Mouse (Mus musculus): ENCODE data around the gene Agpat1. TPM values are rescaled to one million over a fixed set of nuclear protein-coding genes. Genes with fewer than 3 reads are reported as not detected.
A peak's percentile ranks its signal among the peaks of the same experiment; 100 is the strongest.

Gene Agpat1
- polyA plus RNA-seq, 1 experiment from 2014 or later, result 27.6 TPM

DNA sequence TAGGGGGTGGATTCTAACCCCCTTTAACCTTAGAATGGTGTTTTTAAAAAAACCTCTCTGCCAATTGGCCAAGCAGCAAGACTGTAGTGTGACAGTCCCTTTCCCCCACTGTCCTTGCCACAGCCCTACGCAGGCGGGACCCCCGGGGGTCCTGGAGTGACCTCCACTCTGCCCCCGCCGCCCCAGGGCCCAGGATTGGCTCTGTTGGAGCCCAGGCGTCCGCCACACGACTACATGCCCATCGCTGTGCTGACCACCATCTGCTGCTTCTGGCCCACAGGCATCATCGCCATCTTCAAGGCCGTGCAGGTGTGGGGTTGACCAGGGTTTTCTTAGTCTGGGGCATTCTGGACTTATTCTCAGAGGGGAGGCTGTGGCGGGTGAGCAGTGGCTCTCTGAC is 27.6 kb downstream of the Agpat1 start:
- Histone ChIP-seq H3K4me3 (ENCODE audit: low read depth, low read length) (peak overlapping the region; percentile 41), H3K27ac (replicated peaks) (peak overlapping the region; percentile 63), H3K9ac (ENCODE audit: low read length) (peak overlapping the region; percentile 55), H3K36me3 (ENCODE audit: control insufficient read depth, insufficient read depth, low read length) (no peaks in the 10 kb centered on the region), H3K4me1 (replicated peaks; ENCODE audit: control insufficient read depth, insufficient read depth) (peaks cover 19% of the 10 kb centered on the region), H3K9me3 (ENCODE audit: control insufficient read depth, low read length) (no peaks in the 10 kb centered on the region), H3K4me2 (replicated peaks; ENCODE audit: low read depth) (peak overlapping the region; percentile 69), H3K27me3 (ENCODE audit: control insufficient read depth, insufficient read depth, low read length) (0 out of 2 replicates have a peak, but pooled peaks cover 2% of the 10 kb centered on the region)
- DNase-seq (ENCODE audit: low spot score) (no peak), ATAC-seq (ENCODE audit: low FRiP score, low TSS enrichment) (no peak)
- 17% methylated on average over 11 of the region's 12 CpGs for WGBS
- TF ChIP-seq EP300 (optimal IDR thresholded peaks at IDR 0.05) (no peak), CTCF (IDR thresholded peaks at IDR 0.05; ENCODE audit: low read depth) (no peak)

GRCm38 (mm10) chr17:34632261-34632691 is 28.2 kb downstream of the Agpat1 start:
- H3K27me3 ChIP-seq (ENCODE audit: control insufficient read depth, insufficient read depth, low read length), result 0 out of 2 replicates have a peak, but pooled peaks cover 2% of the 10 kb centered on the region
- H3K36me3 ChIP-seq (ENCODE audit: control insufficient read depth, insufficient read depth, low read length), result no peaks in the 10 kb centered on the region
- peak overlapping the region; percentile 41 for H3K4me3 ChIP-seq (ENCODE audit: low read depth, low read length)
- WGBS, result 2% methylated on average over 25 of the region's 26 CpGs
- DNase-seq (ENCODE audit: low spot score), result peak; percentile 66
- ATAC-seq (ENCODE audit: low FRiP score, low TSS enrichment), result peak; percentile 78
- TF ChIP-seq EP300 (optimal IDR thresholded peaks at IDR 0.05) (no peak), CTCF (IDR thresholded peaks at IDR 0.05; ENCODE audit: low read depth) (0 out of 2 replicates have a peak, but pooled peaks have one; percentile 16)
- H3K27ac ChIP-seq (replicated peaks), result peak overlapping the region; percentile 63
- H3K4me2 ChIP-seq (replicated peaks; ENCODE audit: low read depth), result peak overlapping the region; percentile 69
- peak overlapping the region; percentile 55 for H3K9ac ChIP-seq (ENCODE audit: low read length)
- H3K9me3 ChIP-seq (ENCODE audit: control insufficient read depth, low read length), result no peaks in the 10 kb centered on the region
- H3K4me1 ChIP-seq (replicated peaks; ENCODE audit: control insufficient read depth, insufficient read depth), result peaks cover 19% of the 10 kb centered on the region

DNA sequence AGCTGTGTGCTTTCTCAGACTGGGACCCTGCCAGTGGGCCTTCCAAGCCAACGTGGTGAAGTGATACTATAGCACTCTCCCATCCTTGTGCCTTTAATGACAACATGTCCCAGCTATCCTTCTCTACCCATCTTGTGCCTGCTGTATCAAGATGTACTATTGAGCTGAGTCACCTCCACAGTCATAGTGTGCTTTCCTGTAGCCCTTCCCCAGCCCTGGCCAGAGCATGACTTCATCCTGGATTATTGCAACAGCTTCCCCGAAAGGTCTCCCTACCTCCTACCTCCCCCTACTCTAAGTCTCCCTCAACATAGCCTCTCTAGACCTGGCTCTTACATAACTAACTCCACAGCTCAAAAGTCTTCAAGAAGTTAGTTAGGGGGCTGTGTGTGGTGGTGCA is 31.6 kb downstream of the Agpat1 start:
- H3K4me1 ChIP-seq (replicated peaks; ENCODE audit: control insufficient read depth, insufficient read depth), result peaks cover 6% of the 10 kb centered on the region
- no peak overlapping the region for H3K4me3 ChIP-seq (ENCODE audit: low read depth, low read length)
- TF ChIP-seq EP300 (optimal IDR thresholded peaks at IDR 0.05), result no peak
- no peak for TF ChIP-seq CTCF (IDR thresholded peaks at IDR 0.05; ENCODE audit: low read depth)
- H3K36me3 ChIP-seq (ENCODE audit: control insufficient read depth, insufficient read depth, low read length), result no peaks in the 10 kb centered on the region
- no peaks in the 10 kb centered on the region for H3K9me3 ChIP-seq (ENCODE audit: control insufficient read depth, low read length)
- no peak overlapping the region for H3K4me2 ChIP-seq (replicated peaks; ENCODE audit: low read depth)
- 56% methylated on average over 2 of the region's 2 CpGs for WGBS
- DNase-seq (ENCODE audit: low spot score) (no peak), ATAC-seq (ENCODE audit: low FRiP score, low TSS enrichment) (no peak)
- H3K27me3 ChIP-seq (ENCODE audit: control insufficient read depth, insufficient read depth, low read length), result no peaks in the 10 kb centered on the region
- H3K27ac ChIP-seq (replicated peaks), result no peak overlapping the region
- no peak overlapping the region for H3K9ac ChIP-seq (ENCODE audit: low read length)

DNA sequence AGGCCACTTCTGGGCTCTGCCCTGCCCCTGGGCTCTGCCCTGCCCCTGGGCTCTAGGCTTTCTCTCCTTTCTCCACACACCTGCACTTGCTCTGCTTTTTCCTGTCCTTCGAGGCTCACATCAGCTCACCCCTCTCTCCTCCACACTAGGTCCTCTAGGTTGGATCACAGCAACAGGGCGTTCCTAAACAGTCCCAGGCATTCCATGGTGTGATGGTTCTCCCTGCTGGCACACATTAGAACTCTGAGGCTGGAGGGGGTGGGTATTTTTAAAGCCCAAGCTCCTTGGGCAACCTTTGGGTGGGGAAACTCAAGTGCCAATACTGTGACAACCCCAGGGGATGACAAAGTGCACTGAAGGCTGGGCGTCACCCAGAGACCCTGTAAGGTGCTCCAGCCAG is 33.4 kb downstream of the Agpat1 start:
- Histone ChIP-seq H3K27me3 (ENCODE audit: control insufficient read depth, insufficient read depth, low read length) (no peaks in the 10 kb centered on the region), H3K36me3 (ENCODE audit: control insufficient read depth, insufficient read depth, low read length) (no peaks in the 10 kb centered on the region), H3K4me2 (replicated peaks; ENCODE audit: low read depth) (no peak overlapping the region), H3K27ac (replicated peaks) (no peak overlapping the region), H3K4me3 (ENCODE audit: low read depth, low read length) (no peak overlapping the region), H3K9ac (ENCODE audit: low read length) (no peak overlapping the region), H3K4me1 (replicated peaks; ENCODE audit: control insufficient read depth, insufficient read depth) (no peaks in the 10 kb centered on the region), H3K9me3 (ENCODE audit: control insufficient read depth, low read length) (no peaks in the 10 kb centered on the region)
- DNase-seq (ENCODE audit: low spot score) (no peak), ATAC-seq (ENCODE audit: low FRiP score, low TSS enrichment) (no peak)
- TF ChIP-seq CTCF (IDR thresholded peaks at IDR 0.05; ENCODE audit: low read depth) (no peak), EP300 (optimal IDR thresholded peaks at IDR 0.05) (no peak)
- 59% methylated on average over 3 of the region's 3 CpGs for WGBS

DNA sequence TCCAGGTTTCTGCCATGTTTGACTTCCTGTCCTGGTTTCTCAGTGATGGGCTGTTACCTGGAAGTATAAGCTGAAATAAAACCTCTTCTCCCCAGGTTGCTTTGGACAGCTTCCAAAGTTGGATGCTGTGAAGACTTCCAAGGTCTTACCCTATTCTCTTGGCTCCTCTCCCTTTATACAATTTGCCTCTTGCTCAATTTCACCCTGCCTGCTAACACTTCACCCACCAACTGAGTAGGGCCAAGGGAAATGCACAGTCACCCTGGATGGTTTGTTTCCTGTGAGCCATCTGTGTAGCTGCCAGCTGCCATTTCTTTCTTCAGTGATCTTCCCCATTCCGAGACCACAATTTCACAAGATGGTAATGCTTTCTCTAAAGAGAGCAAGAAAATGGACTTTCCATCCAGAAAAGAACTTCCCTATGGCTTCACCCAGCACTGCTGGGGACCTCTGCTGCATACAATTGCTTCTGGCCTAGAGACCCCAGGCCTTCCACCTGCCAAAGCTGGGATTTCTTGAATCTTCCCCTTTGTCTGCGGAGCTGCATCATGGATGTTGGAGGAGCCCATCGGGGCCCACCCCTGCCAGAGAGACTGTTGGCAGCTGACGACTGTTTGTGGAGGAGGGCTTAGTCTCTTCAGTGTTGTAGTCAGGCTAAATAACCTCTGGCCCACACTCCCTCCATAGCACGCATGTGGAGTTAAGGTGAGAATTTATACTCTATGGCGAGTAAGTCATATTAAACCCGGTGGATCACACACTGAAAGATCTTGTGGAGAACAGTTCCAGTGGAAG is 35.6 kb downstream of the Agpat1 start:
- no peaks in the 10 kb centered on the region for H3K36me3 ChIP-seq (ENCODE audit: control insufficient read depth, insufficient read depth, low read length)
- WGBS, result 84% methylated on average over 7 of the region's 7 CpGs
- H3K27ac ChIP-seq (replicated peaks), result no peak overlapping the region
- no peaks in the 10 kb centered on the region for H3K27me3 ChIP-seq (ENCODE audit: control insufficient read depth, insufficient read depth, low read length)
- no peak overlapping the region for H3K4me3 ChIP-seq (ENCODE audit: low read depth, low read length)
- DNase-seq (ENCODE audit: low spot score) (no peak), ATAC-seq (ENCODE audit: low FRiP score, low TSS enrichment) (no peak)
- TF ChIP-seq EP300 (optimal IDR thresholded peaks at IDR 0.05) (no peak), CTCF (IDR thresholded peaks at IDR 0.05; ENCODE audit: low read depth) (no peak)
- H3K9ac ChIP-seq (ENCODE audit: low read length), result no peak overlapping the region
- H3K4me2 ChIP-seq (replicated peaks; ENCODE audit: low read depth), result no peak overlapping the region
- no peaks in the 10 kb centered on the region for H3K9me3 ChIP-seq (ENCODE audit: control insufficient read depth, low read length)
- no peaks in the 10 kb centered on the region for H3K4me1 ChIP-seq (replicated peaks; ENCODE audit: control insufficient read depth, insufficient read depth)

Measured in stomach, postnatal 0 days (tissue).